Mouse (Mus musculus) lung, embryonic 15.5 days (tissue): ENCODE measurements around the gene Fbxo11. TPM values are rescaled to one million over a fixed set of nuclear protein-coding genes. Genes with fewer than 3 reads are reported as not detected.

Source experiments
- ATAC-seq: fragments of 200-750 bp; cut with Nextera tagmentation; 2 replicates; pipeline ENCODE4 v1.8.0; 2017; ENCODE audit warnings: moderate number of reproducible peaks, borderline replicate concordance; ENCODE audit not compliant: low FRiP score, low TSS enrichment; ENCODE audit errors: extremely low read depth
- H3K27ac ChIP-seq: fragments of 300-500 bp; sonication (generic); 2 replicates; pipeline ENCODE4 v1.5.1; 2015; ENCODE audit warnings: moderate library complexity, mild to moderate bottlenecking, inconsistent platforms
- H3K27me3 ChIP-seq: fragments of 300-500 bp; sonication (generic); 2 replicates; pipeline ENCODE4 v1.6.1; 2015; ENCODE audit warnings: inconsistent platforms
- H3K36me3 ChIP-seq: fragments of 300-500 bp; sonication (generic); 2 replicates; pipeline ENCODE4 v1.6.1; 2015; ENCODE audit warnings: inconsistent platforms
- H3K4me1 ChIP-seq: fragments of 300-500 bp; sonication (generic); 2 replicates; pipeline ENCODE4 v1.6.1; 2015; ENCODE audit warnings: inconsistent platforms
- H3K4me2 ChIP-seq: fragments of 300-500 bp; sonication (generic); 2 replicates; pipeline ENCODE4 v1.6.1; 2015; ENCODE audit warnings: inconsistent platforms, mild to moderate bottlenecking, moderate library complexity
- H3K4me3 ChIP-seq: fragments of 300-500 bp; sonication (generic); 2 replicates; pipeline ENCODE4 v1.5.1; 2015; ENCODE audit warnings: mild to moderate bottlenecking, inconsistent platforms
- H3K9ac ChIP-seq: fragments of 300-500 bp; sonication (generic); 2 replicates; pipeline ENCODE4 v1.6.1; 2015; ENCODE audit warnings: inconsistent platforms
- H3K9me3 ChIP-seq: fragments of 300-500 bp; sonication (generic); 2 replicates; pipeline ENCODE4 v1.6.1; 2016; ENCODE audit warnings: inconsistent platforms
- WGBS: fragments of 180-500 bp; shearing (Covaris S2); methylation state at CpG from one replicate; pipeline ENCODE4 v1.1.7; 2015; 5-methylcytosine and 5-hydroxymethylcytosine counted together
- polyA plus RNA-seq: library from polyadenylated mRNA; unstranded; fragments of >200 nt; fragmentation: Nextera tagmentation; extraction: Ambion mirVana; gene quantifications from 2 replicates; pipeline ENCODE4 v1.2.1, GENCODE M21; 2015

Gene Fbxo11
- 15.6 and 16.6 TPM in 2 replicates for polyA plus RNA-seq

GRCm38 (mm10) chr17:88065031-88065800 lies at the start of gene Fbxo11:
TSS of gene Fbxo11 (minus strand) at chr17:88065291.
- H3K4me2 ChIP-seq: peak within 1 kb of the TSS; percentile 55
- peaks cover 6% of the 10 kb centered on the region for H3K4me1 ChIP-seq
- under 1% methylated on average over 54 of the region's 112 CpGs for WGBS
- no peaks in the 10 kb centered on the region for H3K27me3 ChIP-seq
- peak within 1 kb of the TSS; percentile 99 for H3K4me3 ChIP-seq
- H3K27ac ChIP-seq: peak within 1 kb of the TSS; percentile 100
- no peaks in the 10 kb centered on the region for H3K36me3 ChIP-seq
- peak; percentile 2; the same call in 1 of the 2 replicates for ATAC-seq
- H3K9ac ChIP-seq: peak within 1 kb of the TSS; percentile 100
- no peaks in the 10 kb centered on the region for H3K9me3 ChIP-seq

GRCm38 (mm10) chr17:88113883-88114229 lies 48.8 kb upstream of the Fbxo11 start:
- Histone ChIP-seq H3K9ac (no peak overlapping the region), H3K4me3 (no peak overlapping the region), H3K27me3 (no peaks in the 10 kb centered on the region), H3K4me1 (no peaks in the 10 kb centered on the region), H3K27ac (no peak overlapping the region), H3K4me2 (no peak overlapping the region), H3K36me3 (no peaks in the 10 kb centered on the region), H3K9me3 (no peaks in the 10 kb centered on the region)
- ATAC-seq: no peak
- 88% methylated on average over 10 of the region's 10 CpGs for WGBS

- Histone ChIP-seq H3K36me3 (no peaks in the 10 kb centered on the region), H3K9ac (no peak overlapping the region), H3K4me1 (no peaks in the 10 kb centered on the region), H3K27me3 (no peaks in the 10 kb centered on the region), H3K9me3 (no peaks in the 10 kb centered on the region), H3K4me2 (no peak overlapping the region), H3K27ac (no peak overlapping the region), H3K4me3 (no peak overlapping the region)
- no peak for ATAC-seq
- 71% methylated on average over 12 of the region's 12 CpGs for WGBS
Observed at GRCm38 (mm10) chr17:88113015-88113882, 48.2 kb upstream of the Fbxo11 start.

GRCm38 (mm10) chr17:88111865-88112645 lies 47.0 kb upstream of the Fbxo11 start:
- no peak overlapping the region for H3K9ac ChIP-seq
- WGBS: 69% methylated on average over 10 of the region's 10 CpGs
- no peaks in the 10 kb centered on the region for H3K27me3 ChIP-seq
- H3K4me3 ChIP-seq: no peak overlapping the region
- no peaks in the 10 kb centered on the region for H3K4me1 ChIP-seq
- ATAC-seq: no peak
- H3K36me3 ChIP-seq: no peaks in the 10 kb centered on the region
- no peak overlapping the region for H3K4me2 ChIP-seq
- no peak overlapping the region for H3K27ac ChIP-seq
- H3K9me3 ChIP-seq: no peaks in the 10 kb centered on the region

GRCm38 (mm10) chr17:88111081-88111796 lies 46.1 kb upstream of the Fbxo11 start:
- WGBS: 67% methylated on average over 12 of the region's 12 CpGs
- ATAC-seq: no peak

GRCm38 (mm10) chr17:88107708-88108107 lies 42.6 kb upstream of the Fbxo11 start:
- Histone ChIP-seq H3K4me2 (no peak overlapping the region), H3K27ac (no peak overlapping the region), H3K36me3 (no peaks in the 10 kb centered on the region), H3K4me1 (no peaks in the 10 kb centered on the region), H3K27me3 (no peaks in the 10 kb centered on the region), H3K4me3 (no peak overlapping the region), H3K9me3 (no peaks in the 10 kb centered on the region), H3K9ac (no peak overlapping the region)
- ATAC-seq: no peak
- 77% methylated on average over 4 of the region's 4 CpGs for WGBS

More at GRCm38 (mm10) chr17:88111081-88111796, 46.1 kb upstream of the Fbxo11 start:
- H3K27ac ChIP-seq: no peak overlapping the region
- H3K27me3 ChIP-seq: no peaks in the 10 kb centered on the region
- H3K36me3 ChIP-seq: no peaks in the 10 kb centered on the region
- no peak overlapping the region for H3K9ac ChIP-seq
- no peaks in the 10 kb centered on the region for H3K9me3 ChIP-seq
- no peaks in the 10 kb centered on the region for H3K4me1 ChIP-seq
- H3K4me3 ChIP-seq: no peak overlapping the region
- no peak overlapping the region for H3K4me2 ChIP-seq

- Histone ChIP-seq H3K4me2 (no peak overlapping the region), H3K9ac (no peak overlapping the region), H3K4me1 (no peaks in the 10 kb centered on the region), H3K36me3 (no peaks in the 10 kb centered on the region), H3K4me3 (no peak overlapping the region), H3K9me3 (no peaks in the 10 kb centered on the region), H3K27ac (no peak overlapping the region), H3K27me3 (no peaks in the 10 kb centered on the region)
- ATAC-seq: no peak
- 86% methylated on average over 9 of the region's 9 CpGs for WGBS
Observed at GRCm38 (mm10) chr17:88106365-88106764, 41.3 kb upstream of the Fbxo11 start.

GRCm38 (mm10) chr17:88102597-88102996 lies 37.5 kb upstream of the Fbxo11 start:
- no peaks in the 10 kb centered on the region for H3K36me3 ChIP-seq
- H3K27me3 ChIP-seq: no peaks in the 10 kb centered on the region
- no peak overlapping the region for H3K4me3 ChIP-seq
- 52% methylated on average over 7 of the region's 7 CpGs for WGBS
- no peaks in the 10 kb centered on the region for H3K9me3 ChIP-seq
- H3K4me2 ChIP-seq: no peak overlapping the region
- H3K27ac ChIP-seq: no peak overlapping the region
- H3K4me1 ChIP-seq: no peaks in the 10 kb centered on the region
- H3K9ac ChIP-seq: no peak overlapping the region
- ATAC-seq: no peak

- WGBS: 75% methylated on average over 9 of the region's 9 CpGs
- no peaks in the 10 kb centered on the region for H3K27me3 ChIP-seq
- no peaks in the 10 kb centered on the region for H3K36me3 ChIP-seq
- no peak overlapping the region for H3K4me2 ChIP-seq
- no peak overlapping the region for H3K4me3 ChIP-seq
- H3K4me1 ChIP-seq: no peaks in the 10 kb centered on the region
- H3K27ac ChIP-seq: no peak overlapping the region
- no peaks in the 10 kb centered on the region for H3K9me3 ChIP-seq
- ATAC-seq: no peak
- no peak overlapping the region for H3K9ac ChIP-seq
Observed at GRCm38 (mm10) chr17:88098181-88098852, 33.2 kb upstream of the Fbxo11 start.

- Histone ChIP-seq H3K36me3 (no peaks in the 10 kb centered on the region), H3K4me2 (no peak overlapping the region), H3K4me3 (no peak overlapping the region), H3K27ac (no peak overlapping the region), H3K9me3 (no peaks in the 10 kb centered on the region), H3K27me3 (no peaks in the 10 kb centered on the region), H3K9ac (no peak overlapping the region), H3K4me1 (no peaks in the 10 kb centered on the region)
- 78% methylated on average over 3 of the region's 3 CpGs for WGBS
- no peak for ATAC-seq
Observed at GRCm38 (mm10) chr17:88097543-88097942, 32.5 kb upstream of the Fbxo11 start.
